Mouse (Mus musculus) T-helper 17 cell (primary cell): Measurements from ENCODE around the gene Ssh2.

Experiments
- in situ Hi-C, 2 experiments: fragments of 300-600 bp; cut with MboI, MseI; formaldehyde crosslinking; loops; 1 replicate in 1 of 2; 2 replicates in 1 of 2; pipeline ENCODE4 v1.15.1; 2025; ENCODE audit warnings: high pct_unique_total_duplicates in 2 of 2

Ssh2 gene

GRCm38 (mm10) chr11:77395539-77395938 is 179.5 kb downstream of the Ssh2 start:
- in situ Hi-C loops = loop anchor here in 1 of 2 experiments (25.0 kb wide), 1 partner anchor 1492 kb away; no protein-coding TSS in a partner anchor

- in situ Hi-C loops = no loop called here
Measured at GRCm38 (mm10) chr11:77402508-77402907, 186.4 kb downstream of the Ssh2 start.

GRCm38 (mm10) chr11:77406329-77406728 is 190.2 kb downstream of the Ssh2 start:
- in situ Hi-C loops = no loop called here

- in situ Hi-C loops = no loop called here
Measured at GRCm38 (mm10) chr11:77409879-77410278, 193.8 kb downstream of the Ssh2 start.

- in situ Hi-C loops = no loop called here
Measured at GRCm38 (mm10) chr11:77411284-77411683, 195.2 kb downstream of the Ssh2 start.

GRCm38 (mm10) chr11:77414141-77414839 is 198.2 kb downstream of the Ssh2 start:
- in situ Hi-C loops = no loop called here

GRCm38 (mm10) chr11:77416212-77417000 is 200.3 kb downstream of the Ssh2 start:
- in situ Hi-C loops = no loop called here

- in situ Hi-C loops = no loop called here
Measured at GRCm38 (mm10) chr11:77418021-77418420, 201.9 kb downstream of the Ssh2 start.

- in situ Hi-C loops = no loop called here
Measured at GRCm38 (mm10) chr11:77423175-77423859, 207.2 kb downstream of the Ssh2 start.

GRCm38 (mm10) chr11:77428446-77428845 is 212.4 kb downstream of the Ssh2 start:
- in situ Hi-C loops = no loop called here

GRCm38 (mm10) chr11:77437026-77437425 is 220.9 kb downstream of the Ssh2 start:
- in situ Hi-C loops = no loop called here

GRCm38 (mm10) chr11:77440081-77440480 is 224.0 kb downstream of the Ssh2 start:
- in situ Hi-C loops = loop anchor here in 1 of 2 experiments (5.0 kb wide), 1 partner anchor 128 kb away; no protein-coding TSS in a partner anchor

GRCm38 (mm10) chr11:77441020-77441419 is 224.9 kb downstream of the Ssh2 start:
- in situ Hi-C loops = loop anchor here in 1 of 2 experiments (5.0 kb wide), 1 partner anchor 129 kb away; no protein-coding TSS in a partner anchor

- in situ Hi-C loops = loop anchor here in 1 of 2 experiments (5.0 kb wide), 1 partner anchor 130 kb away; no protein-coding TSS in a partner anchor
Measured at GRCm38 (mm10) chr11:77442186-77443170, 226.4 kb downstream of the Ssh2 start.

- in situ Hi-C loops = loop anchor here in 1 of 2 experiments (5.0 kb wide), 1 partner anchor 133 kb away; no protein-coding TSS in a partner anchor
Measured at GRCm38 (mm10) chr11:77444939-77445338, 228.9 kb downstream of the Ssh2 start.

- in situ Hi-C loops = no loop called here
Measured at GRCm38 (mm10) chr11:77446628-77447041, 230.5 kb downstream of the Ssh2 start.

GRCm38 (mm10) chr11:77449224-77449623 is 233.1 kb downstream of the Ssh2 start:
- in situ Hi-C loops = no loop called here

- in situ Hi-C loops = loop anchor here (25.0 kb wide), 1 partner anchor 339 kb away; no protein-coding TSS in a partner anchor
Measured at GRCm38 (mm10) chr11:77451670-77452069, 235.6 kb downstream of the Ssh2 start.

- in situ Hi-C loops = loop anchor here (25.0 kb wide), 1 partner anchor 341 kb away; no protein-coding TSS in a partner anchor
Measured at GRCm38 (mm10) chr11:77453388-77453787, 237.3 kb downstream of the Ssh2 start.

- in situ Hi-C loops = loop anchor here (25.0 kb wide), 1 partner anchor 344 kb away; no protein-coding TSS in a partner anchor
Measured at GRCm38 (mm10) chr11:77455770-77456510, 239.9 kb downstream of the Ssh2 start.
